Mouse (Mus musculus): ENCODE measurements around the gene N4bp2. TPM values are rescaled to one million over a fixed set of nuclear protein-coding genes. Genes with fewer than 3 reads are reported as not detected.

N4bp2 gene
- total and polyA plus RNA-seq, 3 experiments = 11.4 to 50.6 (median 12.9) TPM

DNA sequence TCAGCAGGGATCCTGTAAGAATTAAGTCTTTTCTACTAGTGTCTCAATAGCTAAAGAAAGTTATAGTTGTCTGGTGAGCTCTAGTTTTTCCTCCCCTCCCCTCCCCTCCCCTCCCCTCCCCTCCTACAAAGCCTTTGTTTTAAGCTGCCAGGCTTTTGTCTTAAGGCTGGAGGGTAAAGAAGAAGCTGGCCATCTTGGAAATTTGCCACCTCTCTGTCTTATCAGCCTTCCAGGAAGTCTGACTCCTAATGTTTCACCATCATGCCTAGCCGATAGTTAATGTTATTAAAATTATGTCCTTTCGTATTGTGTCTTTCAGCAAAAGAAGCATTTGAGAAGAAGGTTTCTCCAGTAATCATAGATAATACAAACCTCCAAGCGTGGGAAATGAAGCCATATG lies 30.9 kb downstream of the N4bp2 start:
- TF ChIP-seq RAD21 (IDR thresholded peaks at IDR 0.05; ENCODE audit: low read depth, low read length) (no peak), SIN3A (IDR thresholded peaks at IDR 0.05; ENCODE audit: low read length) (peak; percentile 56), MAZ (IDR thresholded peaks at IDR 0.05; ENCODE audit: low read depth, low read length) (peak; percentile 86), EP300 (IDR thresholded peaks at IDR 0.05; ENCODE audit: low read depth in 1 of 2, low read length in 2 of 2) (peak; percentile 64 to 73), MAX (IDR thresholded peaks at IDR 0.05; ENCODE audit: low read length) (no peak), GATA1 (IDR thresholded peaks at IDR 0.05; ENCODE audit: low read depth, low read length) (peak; percentile 90), MEF2A (IDR thresholded peaks at IDR 0.05; ENCODE audit: extremely low read depth, insufficient replicate concordance, low read depth, low read length, poor library complexity, severe bottlenecking) (no peak), ETS1 (IDR thresholded peaks at IDR 0.05; ENCODE audit: low read depth, low read length) (peak; percentile 83), TCF12 (IDR thresholded peaks at IDR 0.05; ENCODE audit: low read depth, low read length) (peak; percentile 72), TAL1 (IDR thresholded peaks at IDR 0.05; ENCODE audit: low read length) (0 out of 2 replicates have a peak, but pooled peaks have one; percentile 24), ELF1 (IDR thresholded peaks at IDR 0.05; ENCODE audit: low read depth, low read length) (no peak), JUND (IDR thresholded peaks at IDR 0.05; ENCODE audit: low read depth, low read length) (no peak)
- peaks cover 3 to 14% of the 10 kb centered on the region in 2 experiments for H3K4me1 ChIP-seq (ENCODE audit: control insufficient read depth in 1 of 2, insufficient read depth in 2 of 2, low read length in 2 of 2)
- H3K9me3 ChIP-seq (replicated peaks; ENCODE audit: insufficient read depth, low read length) = no peaks in the 10 kb centered on the region
- peak; percentile 95 for DNase-seq (ENCODE audit: low read depth, low spot score)
- peak overlapping the region; percentile 100 for H3K27ac ChIP-seq (ENCODE audit: control insufficient read depth, low read depth, low read length)
- peaks cover 0 to 26% of the 10 kb centered on the region in 2 experiments; a peak in 2 of 4 replicates for H3K36me3 ChIP-seq (ENCODE audit: control insufficient read depth in 1 of 2, insufficient read depth in 2 of 2, low read length in 2 of 2)
- H3K27me3 ChIP-seq (ENCODE audit: control insufficient read depth in 1 of 2, insufficient read depth in 2 of 2, low read length in 2 of 2) = no peaks in the 10 kb centered on the region
- peak overlapping the region; percentile 64 for H3K9ac ChIP-seq (ENCODE audit: control insufficient read depth, low read depth, low read length, poor library complexity, severe bottlenecking)
- H3K4me3 ChIP-seq (ENCODE audit: control insufficient read depth in 1 of 2, insufficient read depth in 1 of 2, low read depth in 2 of 2, low read length in 2 of 2) = peak overlapping the region; percentile 35 to 39; a peak in 3 of 4 replicates
- H3K79me2 ChIP-seq (ENCODE audit: control insufficient read depth, insufficient read depth, low read length, poor library complexity) = no peaks in the 10 kb centered on the region

DNA sequence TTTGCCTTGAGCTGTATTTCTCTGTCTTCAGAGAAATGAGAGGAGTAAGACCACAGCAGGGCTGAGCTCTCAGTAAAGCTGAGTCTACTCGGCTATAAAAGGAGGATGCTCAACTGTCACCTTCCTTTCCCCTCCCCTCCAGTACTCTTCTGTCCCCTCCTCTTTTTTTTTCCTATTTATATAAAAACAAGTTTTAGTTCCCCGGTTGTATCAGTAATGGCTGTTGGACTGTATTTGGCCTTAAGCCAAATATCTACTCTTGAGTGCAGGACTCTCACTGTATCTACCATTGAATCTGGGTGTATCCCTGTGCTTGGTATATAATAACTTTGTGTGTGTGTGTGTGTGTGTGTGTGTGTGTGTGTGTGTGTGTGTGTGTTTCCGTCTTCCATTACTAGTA lies 31.4 kb downstream of the N4bp2 start:
- peaks cover 3 to 14% of the 10 kb centered on the region in 2 experiments for H3K4me1 ChIP-seq (ENCODE audit: control insufficient read depth in 1 of 2, insufficient read depth in 2 of 2, low read length in 2 of 2)
- peaks cover 0 to 26% of the 10 kb centered on the region in 2 experiments; a peak in 2 of 4 replicates for H3K36me3 ChIP-seq (ENCODE audit: control insufficient read depth in 1 of 2, insufficient read depth in 2 of 2, low read length in 2 of 2)

More for the DNA sequence above, 31.4 kb downstream of the N4bp2 start:
- peak; percentile 80 for TF ChIP-seq ETS1 (IDR thresholded peaks at IDR 0.05; ENCODE audit: low read depth, low read length)
- peak; percentile 83 for TF ChIP-seq ZNF384 (IDR thresholded peaks at IDR 0.05; ENCODE audit: low read depth, low read length)
- TF ChIP-seq MXI1 (IDR thresholded peaks at IDR 0.05; ENCODE audit: low read depth, low read length) = no peak
- no peak for TF ChIP-seq ZC3H11A (IDR thresholded peaks at IDR 0.05; ENCODE audit: low read depth, low read length)
- no peak for TF ChIP-seq TAL1 (IDR thresholded peaks at IDR 0.05; ENCODE audit: low read length)
- no peak for TF ChIP-seq CHD1 (IDR thresholded peaks at IDR 0.05; ENCODE audit: low read depth, low read length)
- no peak for TF ChIP-seq NRF1 (IDR thresholded peaks at IDR 0.05; ENCODE audit: insufficient read depth, low read depth, low read length, poor library complexity, severe bottlenecking)
- TF ChIP-seq BHLHE40 (IDR thresholded peaks at IDR 0.05; ENCODE audit: borderline replicate concordance, low read depth, low read length) = no peak
- TF ChIP-seq E2F4 (IDR thresholded peaks at IDR 0.05; ENCODE audit: borderline replicate concordance, low read depth, low read length) = no peak
- TF ChIP-seq TCF12 (IDR thresholded peaks at IDR 0.05; ENCODE audit: low read depth, low read length) = peak; percentile 44; the same call in 1 of the 2 replicates
- no peak for TF ChIP-seq MYC (IDR thresholded peaks at IDR 0.05; ENCODE audit: low read depth, low read length)
- TF ChIP-seq SMC3 (IDR thresholded peaks at IDR 0.05; ENCODE audit: low read depth, low read length) = no peak
- TF ChIP-seq EP300 (IDR thresholded peaks at IDR 0.05; ENCODE audit: low read depth in 1 of 2, low read length in 2 of 2) = peak in 1 of 2 experiments; percentile 73; a peak in 2 of 4 replicates
- TF ChIP-seq CHD2 (IDR thresholded peaks at IDR 0.05; ENCODE audit: low read length) = no peak
- TF ChIP-seq HCFC1 (IDR thresholded peaks at IDR 0.05; ENCODE audit: low read depth, low read length) = no peak
- TF ChIP-seq POLR2A (IDR thresholded peaks at IDR 0.05; ENCODE audit: control insufficient read depth in 1 of 2, insufficient read depth in 1 of 2, low read depth in 1 of 2, low read length in 2 of 2, poor library complexity in 1 of 2) = 0 out of 4 replicates have a peak, but pooled peaks of 1 of the 2 experiments have one; percentile 50
- TF ChIP-seq MEF2A (IDR thresholded peaks at IDR 0.05; ENCODE audit: extremely low read depth, insufficient replicate concordance, low read depth, low read length, poor library complexity, severe bottlenecking) = no peak
- no peak for TF ChIP-seq ELF1 (IDR thresholded peaks at IDR 0.05; ENCODE audit: low read depth, low read length)
- TF ChIP-seq KAT2A (conservative IDR thresholded peaks at IDR 0.05; ENCODE audit: low read depth, low read length) = no peak
- TF ChIP-seq USF2 (IDR thresholded peaks at IDR 0.05; ENCODE audit: borderline replicate concordance in 1 of 2, insufficient read depth in 1 of 2, low read depth in 1 of 2, low read length in 2 of 2) = no peak
- peak; percentile 69 for TF ChIP-seq TBP (IDR thresholded peaks at IDR 0.05; ENCODE audit: low read depth, low read length)
- no peak for TF ChIP-seq UBTF (IDR thresholded peaks at IDR 0.05; ENCODE audit: borderline replicate concordance, insufficient read depth, low read depth, low read length)
- peak; percentile 41 for TF ChIP-seq GATA1 (IDR thresholded peaks at IDR 0.05; ENCODE audit: low read depth, low read length)
- H3K27me3 ChIP-seq (ENCODE audit: control insufficient read depth in 1 of 2, insufficient read depth in 2 of 2, low read length in 2 of 2) = no peaks in the 10 kb centered on the region
- H3K4me3 ChIP-seq (ENCODE audit: control insufficient read depth in 1 of 2, insufficient read depth in 1 of 2, low read depth in 2 of 2, low read length in 2 of 2) = peak overlapping the region; percentile 35 to 39
- peak overlapping the region; percentile 100 for H3K27ac ChIP-seq (ENCODE audit: control insufficient read depth, low read depth, low read length)
- DNase-seq (ENCODE audit: low read depth, low spot score) = peak; percentile 89
- no peaks in the 10 kb centered on the region for H3K9me3 ChIP-seq (replicated peaks; ENCODE audit: insufficient read depth, low read length)
- no peaks in the 10 kb centered on the region for H3K79me2 ChIP-seq (ENCODE audit: control insufficient read depth, insufficient read depth, low read length, poor library complexity)
- peak overlapping the region; percentile 69 for H3K9ac ChIP-seq (ENCODE audit: control insufficient read depth, low read depth, low read length, poor library complexity, severe bottlenecking)

All from MEL (cell line).